Mouse (Mus musculus) hindbrain, embryonic 15.5 days (tissue): ENCODE measurements at regions not wholly inside any gene's neighbourhood (a gene's known extent, or its start where the extent isn't known, plus 50 kb on each side); places are given as distances from the start of the nearest gene placed in this dataset.

ENCODE experiments used
- ATAC-seq: fragments of 200-750 bp; cut with Nextera tagmentation; 2 replicates; pipeline ENCODE4 v1.8.0; 2017; ENCODE audit warnings: low read depth, moderate number of reproducible peaks, moderate TSS enrichment; ENCODE audit not compliant: low FRiP score
- H3K27ac ChIP-seq: fragments of 300-500 bp; sonication (generic); replicated peaks from 2 replicates; pipeline ENCODE4 v1.5.1; 2015; ENCODE audit warnings: mild to moderate bottlenecking, inconsistent platforms
- H3K27me3 ChIP-seq: fragments of 300-500 bp; sonication (generic); 2 replicates; pipeline ENCODE4 v1.6.1; 2015; ENCODE audit warnings: control low read depth, inconsistent platforms
- H3K36me3 ChIP-seq: fragments of 300-500 bp; sonication (generic); 2 replicates; pipeline ENCODE4 v1.6.1; 2015; ENCODE audit warnings: control low read depth, inconsistent platforms
- H3K4me1 ChIP-seq: fragments of 300-500 bp; sonication (generic); replicated peaks from 2 replicates; pipeline ENCODE4 v1.6.1; 2015; ENCODE audit warnings: control low read depth, inconsistent platforms
- H3K4me2 ChIP-seq: fragments of 300-500 bp; sonication (generic); 2 replicates; pipeline ENCODE4 v1.6.1; 2015; ENCODE audit warnings: moderate library complexity, mild to moderate bottlenecking, inconsistent platforms
- H3K4me3 ChIP-seq: fragments of 300-500 bp; sonication (generic); 2 replicates; pipeline ENCODE4 v1.5.1; 2015; ENCODE audit warnings: mild to moderate bottlenecking, inconsistent platforms
- H3K9ac ChIP-seq: fragments of 300-500 bp; sonication (generic); 2 replicates; pipeline ENCODE4 v1.6.1; 2015; ENCODE audit warnings: inconsistent platforms
- H3K9me3 ChIP-seq: fragments of 300-500 bp; sonication (generic); 2 replicates; pipeline ENCODE4 v1.6.1; 2016; ENCODE audit warnings: control low read depth, inconsistent platforms
- WGBS: fragments of 180-500 bp; shearing (Covaris S2); methylation state at CpG from one replicate; pipeline ENCODE4 v1.1.7; 2015; 5-methylcytosine and 5-hydroxymethylcytosine counted together

- 67% methylated on average over 8 of the region's 8 CpGs for WGBS
- H3K27me3 ChIP-seq = no peaks in the 10 kb centered on the region
- no peak for ATAC-seq
- no peaks in the 10 kb centered on the region for H3K9me3 ChIP-seq
- no peaks in the 10 kb centered on the region for H3K36me3 ChIP-seq
- H3K4me2 ChIP-seq = no peak overlapping the region
- H3K27ac ChIP-seq = no peak overlapping the region
- no peak overlapping the region for H3K9ac ChIP-seq
- H3K4me3 ChIP-seq = no peak overlapping the region
- no peaks in the 10 kb centered on the region for H3K4me1 ChIP-seq
Measured at GRCm38 (mm10) chr16:9138552-9139224, 308.8 kb downstream of the 1810013L24Rik start.

GRCm38 (mm10) chr16:9139405-9139804, 309.5 kb downstream of the 1810013L24Rik start:
- no peak overlapping the region for H3K4me2 ChIP-seq
- WGBS = 78% methylated on average over 3 of the region's 3 CpGs
- no peaks in the 10 kb centered on the region for H3K27me3 ChIP-seq
- H3K36me3 ChIP-seq = no peaks in the 10 kb centered on the region
- ATAC-seq = no peak
- no peak overlapping the region for H3K4me3 ChIP-seq
- H3K27ac ChIP-seq = no peak overlapping the region
- H3K9ac ChIP-seq = no peak overlapping the region
- no peaks in the 10 kb centered on the region for H3K4me1 ChIP-seq
- no peaks in the 10 kb centered on the region for H3K9me3 ChIP-seq

GRCm38 (mm10) chr16:9149209-9150135, 319.6 kb downstream of the 1810013L24Rik start:
- H3K36me3 ChIP-seq = no peaks in the 10 kb centered on the region
- ATAC-seq = no peak
- no peak overlapping the region for H3K9ac ChIP-seq
- H3K4me2 ChIP-seq = no peak overlapping the region
- H3K27me3 ChIP-seq = no peaks in the 10 kb centered on the region
- H3K4me1 ChIP-seq = no peaks in the 10 kb centered on the region
- H3K4me3 ChIP-seq = no peak overlapping the region
- WGBS = 59% methylated on average over 8 of the region's 8 CpGs
- no peaks in the 10 kb centered on the region for H3K9me3 ChIP-seq
- H3K27ac ChIP-seq = no peak overlapping the region

DNA sequence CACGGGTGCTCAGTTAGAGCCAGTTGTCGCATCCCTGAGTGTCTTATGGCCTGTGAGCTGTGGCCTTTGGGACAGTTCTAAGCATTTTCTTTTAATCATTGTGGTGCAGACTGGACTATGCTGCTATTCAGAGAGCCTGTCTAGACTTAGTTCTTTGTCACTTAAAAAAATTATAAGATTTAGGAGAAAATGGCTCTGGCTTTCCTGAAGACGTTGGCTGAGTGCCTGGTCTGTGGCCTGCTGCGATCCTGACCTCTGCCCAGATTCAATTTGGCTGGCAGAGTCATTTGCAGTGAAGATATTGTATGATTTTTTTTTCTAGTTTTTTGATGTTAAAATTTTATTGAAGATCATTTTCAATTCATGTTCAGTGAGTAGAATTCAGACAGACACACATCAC, 322.0 kb downstream of the 1810013L24Rik start:
- no peaks in the 10 kb centered on the region for H3K4me1 ChIP-seq
- no peaks in the 10 kb centered on the region for H3K36me3 ChIP-seq
- no peak overlapping the region for H3K4me2 ChIP-seq
- no peaks in the 10 kb centered on the region for H3K9me3 ChIP-seq
- no peak overlapping the region for H3K27ac ChIP-seq
- no peaks in the 10 kb centered on the region for H3K27me3 ChIP-seq
- WGBS = 70% methylated on average over 4 of the region's 4 CpGs
- H3K9ac ChIP-seq = no peak overlapping the region
- ATAC-seq = no peak
- H3K4me3 ChIP-seq = no peak overlapping the region

DNA sequence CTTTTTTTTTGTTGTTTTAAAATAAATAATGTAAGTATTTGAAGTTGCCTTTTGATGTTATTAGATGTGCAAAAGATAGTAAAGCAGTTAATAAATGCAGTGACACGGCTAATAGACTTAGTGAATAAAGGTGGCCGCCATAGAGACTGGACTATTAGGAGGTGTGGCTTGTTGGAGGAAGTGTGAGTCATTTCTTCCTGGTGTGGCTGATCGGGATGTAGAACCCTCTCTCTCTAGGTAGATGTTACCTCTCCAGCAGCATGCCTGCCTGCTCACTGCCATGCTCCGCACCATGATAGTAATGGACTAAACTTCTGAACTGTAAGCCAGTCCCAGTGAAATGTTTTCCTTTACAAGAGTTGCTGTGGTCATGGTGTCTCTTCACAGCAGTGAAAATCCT, 323.6 kb downstream of the 1810013L24Rik start:
- 90% methylated on average over 4 of the region's 4 CpGs for WGBS
- ATAC-seq = no peak
- no peaks in the 10 kb centered on the region for H3K9me3 ChIP-seq
- H3K4me1 ChIP-seq = no peaks in the 10 kb centered on the region
- no peak overlapping the region for H3K4me2 ChIP-seq
- no peaks in the 10 kb centered on the region for H3K27me3 ChIP-seq
- no peak overlapping the region for H3K27ac ChIP-seq
- H3K4me3 ChIP-seq = no peak overlapping the region
- no peak overlapping the region for H3K9ac ChIP-seq
- no peaks in the 10 kb centered on the region for H3K36me3 ChIP-seq

GRCm38 (mm10) chr16:9165763-9166310, 335.9 kb downstream of the 1810013L24Rik start:
- no peak overlapping the region for H3K4me2 ChIP-seq
- no peaks in the 10 kb centered on the region for H3K9me3 ChIP-seq
- WGBS = 43% methylated on average over 8 of the region's 8 CpGs
- H3K27ac ChIP-seq = no peak overlapping the region
- no peak overlapping the region for H3K9ac ChIP-seq
- 0 out of 2 replicates have a peak, but pooled peaks cover 3% of the 10 kb centered on the region for H3K4me1 ChIP-seq
- H3K4me3 ChIP-seq = no peak overlapping the region
- peak; percentile 68; the same call in 1 of the 2 replicates for ATAC-seq
- no peaks in the 10 kb centered on the region for H3K27me3 ChIP-seq
- no peaks in the 10 kb centered on the region for H3K36me3 ChIP-seq

GRCm38 (mm10) chr16:9176402-9176801, 346.5 kb downstream of the 1810013L24Rik start:
- no peaks in the 10 kb centered on the region for H3K27me3 ChIP-seq
- H3K9ac ChIP-seq = no peak overlapping the region
- ATAC-seq = no peak
- no peak overlapping the region for H3K4me2 ChIP-seq
- H3K4me1 ChIP-seq = no peaks in the 10 kb centered on the region
- no peak overlapping the region for H3K4me3 ChIP-seq
- no peaks in the 10 kb centered on the region for H3K9me3 ChIP-seq
- no peak overlapping the region for H3K27ac ChIP-seq
- 89% methylated on average over 3 of the region's 3 CpGs for WGBS
- H3K36me3 ChIP-seq = no peaks in the 10 kb centered on the region

DNA sequence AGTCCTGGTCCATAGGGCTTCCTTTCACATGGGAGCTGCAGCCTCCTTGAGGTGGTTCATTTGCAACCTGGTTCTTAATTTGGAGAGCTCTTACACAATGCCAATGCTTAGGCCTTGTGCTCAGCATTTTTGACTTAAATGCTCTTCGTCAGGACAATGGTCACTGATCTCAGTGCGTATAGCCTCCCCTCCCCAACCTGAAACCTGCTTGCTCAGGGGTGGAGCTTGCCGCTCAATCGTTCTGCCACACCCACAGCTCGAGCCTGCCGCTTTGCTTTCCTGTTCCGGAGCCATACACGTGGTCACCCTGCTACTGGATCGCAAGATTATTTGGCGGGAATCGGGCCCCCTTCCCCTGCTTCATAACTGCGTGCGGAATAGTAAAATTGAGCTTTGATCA, 365.9 kb downstream of the 1810013L24Rik start:
- no peak overlapping the region for H3K27ac ChIP-seq
- ATAC-seq = no peak
- H3K4me1 ChIP-seq = no peaks in the 10 kb centered on the region
- 62% methylated on average over 13 of the region's 13 CpGs for WGBS
- H3K4me2 ChIP-seq = no peak overlapping the region
- no peak overlapping the region for H3K9ac ChIP-seq
- H3K36me3 ChIP-seq = no peaks in the 10 kb centered on the region
- H3K27me3 ChIP-seq = no peaks in the 10 kb centered on the region
- 0 out of 2 replicates have a peak, but pooled peaks cover 3% of the 10 kb centered on the region for H3K9me3 ChIP-seq
- H3K4me3 ChIP-seq = no peak overlapping the region

DNA sequence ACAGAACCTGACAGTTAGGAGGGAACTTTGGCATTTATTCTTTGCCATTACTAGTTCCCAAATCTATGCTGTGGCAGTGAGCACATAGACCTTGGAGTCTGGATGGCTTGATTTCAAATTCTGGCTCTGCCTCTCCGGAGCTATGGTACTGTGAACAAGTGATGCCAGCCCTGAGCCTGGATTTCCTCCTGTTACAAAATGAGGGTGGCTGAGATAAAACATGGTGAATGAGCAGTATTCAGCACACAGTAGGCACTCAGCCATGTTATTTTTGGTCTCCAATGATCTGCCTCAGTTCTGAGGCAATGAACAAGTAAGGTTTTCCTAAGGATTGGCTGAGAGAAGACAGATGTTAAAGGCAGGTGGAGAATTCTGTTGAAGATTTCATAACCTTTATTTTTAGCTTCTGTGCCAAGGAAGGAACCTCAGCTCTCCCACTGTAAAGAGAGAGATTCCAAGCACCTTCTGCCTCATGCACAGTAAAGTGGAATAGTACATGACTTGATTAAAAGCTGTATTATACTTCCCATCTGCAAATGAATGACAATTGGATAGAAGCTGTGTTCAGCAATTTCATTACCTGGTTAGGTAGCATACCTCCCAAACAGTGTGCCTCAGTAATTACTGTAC, 369.1 kb downstream of the 1810013L24Rik start:
- H3K4me1 ChIP-seq = no peaks in the 10 kb centered on the region
- 90% methylated on average over 1 of the region's 1 CpGs for WGBS
- no peak overlapping the region for H3K4me3 ChIP-seq
- H3K9me3 ChIP-seq = no peaks in the 10 kb centered on the region
- ATAC-seq = no peak
- no peaks in the 10 kb centered on the region for H3K36me3 ChIP-seq
- no peak overlapping the region for H3K4me2 ChIP-seq
- H3K9ac ChIP-seq = no peak overlapping the region
- H3K27me3 ChIP-seq = no peaks in the 10 kb centered on the region
- no peak overlapping the region for H3K27ac ChIP-seq

GRCm38 (mm10) chr16:9208602-9209001, 378.7 kb downstream of the 1810013L24Rik start:
- no peak for ATAC-seq
- Histone ChIP-seq H3K4me1 (no peaks in the 10 kb centered on the region), H3K9ac (no peak overlapping the region), H3K4me2 (no peak overlapping the region), H3K9me3 (no peaks in the 10 kb centered on the region), H3K4me3 (no peak overlapping the region), H3K27ac (no peak overlapping the region), H3K27me3 (no peaks in the 10 kb centered on the region), H3K36me3 (no peaks in the 10 kb centered on the region)
- 91% methylated on average over 4 of the region's 4 CpGs for WGBS

DNA sequence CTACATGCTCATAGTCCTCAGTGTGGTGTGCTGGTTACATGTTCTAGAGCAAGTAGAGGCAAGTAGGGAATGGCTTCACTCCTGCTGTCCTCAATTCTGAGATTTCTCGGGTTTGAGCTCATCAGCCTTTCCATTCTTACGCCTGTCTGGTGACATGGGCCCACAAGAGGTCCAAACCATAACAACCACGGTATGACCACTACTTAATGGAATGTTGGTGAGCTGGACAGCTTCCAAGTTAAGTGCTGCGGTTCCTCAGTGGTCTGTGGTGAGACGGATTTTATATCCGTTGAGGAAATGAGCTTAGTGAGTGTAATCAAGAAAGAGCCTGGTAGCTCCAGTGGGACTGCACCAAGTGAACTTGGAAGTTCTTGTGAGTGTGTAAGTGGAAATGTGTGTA, 381.6 kb downstream of the 1810013L24Rik start:
- 73% methylated on average over 6 of the region's 6 CpGs for WGBS

DNA sequence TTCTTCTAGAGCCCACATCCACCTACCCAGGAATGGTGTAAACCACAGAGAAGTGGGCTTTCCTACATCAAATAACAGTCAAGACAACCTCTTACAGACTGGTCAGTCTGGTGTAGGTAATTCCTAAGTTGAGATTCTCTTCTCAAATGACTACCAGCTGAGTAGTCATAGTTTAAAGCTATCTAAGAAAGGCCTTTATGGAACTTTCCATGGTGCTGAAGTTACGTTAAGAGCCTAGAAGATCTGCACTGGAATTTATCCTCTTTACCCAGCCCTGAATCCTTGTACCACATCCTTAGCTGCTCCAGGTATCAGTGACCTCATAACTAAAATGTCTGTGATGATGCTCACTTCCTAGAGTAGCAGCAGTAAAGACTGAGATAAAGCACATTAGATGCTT, 385.2 kb downstream of the 1810013L24Rik start:
- no peaks in the 10 kb centered on the region for H3K27me3 ChIP-seq
- no peak for ATAC-seq
- 67% methylated on average over 1 of the region's 1 CpGs for WGBS

More for the DNA sequence above, 381.6 kb downstream of the 1810013L24Rik start:
- H3K4me2 ChIP-seq = no peak overlapping the region
- no peaks in the 10 kb centered on the region for H3K9me3 ChIP-seq
- H3K4me3 ChIP-seq = no peak overlapping the region
- H3K27ac ChIP-seq = no peak overlapping the region
- no peak for ATAC-seq
- H3K36me3 ChIP-seq = no peaks in the 10 kb centered on the region
- H3K9ac ChIP-seq = no peak overlapping the region
- H3K4me1 ChIP-seq = no peaks in the 10 kb centered on the region
- H3K27me3 ChIP-seq = no peaks in the 10 kb centered on the region

More for the DNA sequence above, 385.2 kb downstream of the 1810013L24Rik start:
- no peak overlapping the region for H3K9ac ChIP-seq
- no peaks in the 10 kb centered on the region for H3K36me3 ChIP-seq
- no peak overlapping the region for H3K4me2 ChIP-seq
- H3K9me3 ChIP-seq = no peaks in the 10 kb centered on the region
- H3K4me1 ChIP-seq = no peaks in the 10 kb centered on the region
- no peak overlapping the region for H3K27ac ChIP-seq
- no peak overlapping the region for H3K4me3 ChIP-seq
